16 mouse cellular contexts compared by ENCODE assay signal in genomic region chr1:193226724-193227522, GRCm38 (mm10). TPM values are rescaled to one million over a fixed set of nuclear protein-coding genes. Genes with fewer than 3 reads are reported as not detected.
DNase-seq lines count a peak whose midpoint lies in the region; ATAC-seq lines count a peak whose summit lies in the region.
"Had no signal": no experiment of that assay in that cellular context is flagged by ENCODE, and none has a peak within 500 bp of the region (broad histone marks: within the 10 kb centered on the region; RNA-seq: fewer than 3 reads in every experiment).

No protein-coding gene starts in this region.

- ATAC-seq in kidney, embryonic 16.5 days (ENCODE audit: low FRiP score, low TSS enrichment) = no peak
- peak; percentile 44 for ATAC-seq in megakaryocyte, adult 5-6 weeks (ENCODE audit: poor library complexity, severe bottlenecking)

- no peaks in the 10 kb centered on the region for H3K27me3 ChIP-seq in kidney, embryonic 16.5 days (ENCODE audit: insufficient read depth, low read length)
- H3K27me3 ChIP-seq: forebrain, embryonic 12.5 days; heart, embryonic 15.5 days had no signal

- H3K36me3 ChIP-seq in kidney, embryonic 16.5 days (ENCODE audit: insufficient read depth, low read length) = no peaks in the 10 kb centered on the region
- H3K36me3 ChIP-seq: forebrain, embryonic 12.5 days; heart, embryonic 15.5 days; midbrain, embryonic 10.5 days had no signal

- H3K9me3 ChIP-seq in kidney, embryonic 16.5 days (ENCODE audit: low read length) = no peaks in the 10 kb centered on the region
- H3K9me3 ChIP-seq: forebrain, embryonic 12.5 days; heart, embryonic 15.5 days; midbrain, embryonic 10.5 days had no signal

- peak overlapping the region; percentile 35; the same call in 1 of the 2 replicates for H3K27ac ChIP-seq in kidney, embryonic 16.5 days (ENCODE audit: low read length)
- H3K27ac ChIP-seq: forebrain, embryonic 12.5 days; heart, embryonic 15.5 days; hindbrain, embryonic 14.5 days; midbrain, embryonic 10.5 days had no signal

- peaks cover 23% of the 10 kb centered on the region for H3K4me1 ChIP-seq in kidney, embryonic 16.5 days (ENCODE audit: insufficient read depth, low read length)
- H3K4me1 ChIP-seq: heart, embryonic 15.5 days had no signal

- no peak for DNase-seq in kidney, adult 18-20 months
- DNase-seq in adipocyte (ENCODE audit: low spot score) = peak; percentile 22
- DNase-seq in forelimb bud, embryonic 11.5 days (ENCODE audit: low read depth, low spot score) = peak; percentile 49
- no peak for DNase-seq in urinary bladder, adult 2 months (ENCODE audit: low spot score)
- no peak for DNase-seq in cerebellum, postnatal 36 days
- DNase-seq: gastrocnemius, postnatal 14 days; left cerebral cortex, postnatal 4 days; lung, adult 2 months; thymus, adult 2 months had no signal

- H3K4me3 ChIP-seq in kidney, embryonic 16.5 days (ENCODE audit: low read length) = no peak overlapping the region
- H3K4me3 ChIP-seq: forebrain, embryonic 12.5 days; heart, embryonic 15.5 days; midbrain, embryonic 10.5 days had no signal

- no peak overlapping the region for H3K9ac ChIP-seq in kidney, embryonic 16.5 days (replicated peaks; ENCODE audit: low read length)
- H3K9ac ChIP-seq: forebrain, embryonic 12.5 days; heart, embryonic 15.5 days; hindbrain, embryonic 14.5 days had no signal

- no peak overlapping the region for H3K4me2 ChIP-seq in kidney, embryonic 16.5 days (replicated peaks; ENCODE audit: low read depth, low read length)
- H3K4me2 ChIP-seq: forebrain, embryonic 12.5 days; heart, embryonic 15.5 days; hindbrain, embryonic 14.5 days had no signal

- 25% methylated on average over 7 of the region's 7 CpGs for WGBS in kidney, embryonic 16.5 days

RNA-seq across cellular contexts. Expression of gene Lamb3, which starts 19.4 kb away (rescaled TPM):
- polyA plus RNA-seq in kidney, embryonic 16.5 days (2015; fragmentation: Nextera tagmentation; extraction: Ambion mirVana) = 1.2 and 2.3 TPM in 2 replicates
- 2.2 and 3.4 TPM in 2 replicates for total RNA-seq in megakaryocyte, adult 5-6 weeks (2015)
- 2.5 and 6.5 TPM in 2 replicates for total RNA-seq in megakaryocyte, adult 5-6 weeks (2017)
- 22.3 and 26.3 TPM in 2 replicates for polyA plus RNA-seq in urinary bladder, adult 2 months (2012; rRNA removed)

RNA-seq across cellular contexts. Expression of gene Traf3ip3, which starts 25.4 kb away (rescaled TPM):
- 2.0 and 2.1 TPM in 2 replicates for polyA plus RNA-seq in kidney, embryonic 16.5 days (2015; fragmentation: Nextera tagmentation; extraction: Ambion mirVana)
- total RNA-seq in megakaryocyte, adult 5-6 weeks (2015) = 86.6 and 94.4 TPM in 2 replicates
- total RNA-seq in megakaryocyte, adult 5-6 weeks (2017) = 141 and 142 TPM in 2 replicates
- polyA plus RNA-seq in urinary bladder, adult 2 months (2012; rRNA removed) = 2.2 and 2.9 TPM in 2 replicates

RNA-seq across cellular contexts. Expression of gene Hsd11b1, which starts 37.0 kb away (rescaled TPM):
- 2.6 and 4.6 TPM in 2 replicates for polyA plus RNA-seq in kidney, embryonic 16.5 days (2015; fragmentation: Nextera tagmentation; extraction: Ambion mirVana)
- total RNA-seq in megakaryocyte, adult 5-6 weeks (2015) = 77.6 and 78.5 TPM in 2 replicates
- 36.9 and 44.9 TPM in 2 replicates for total RNA-seq in megakaryocyte, adult 5-6 weeks (2017)
- 68.7 and 71.3 TPM in 2 replicates for polyA plus RNA-seq in urinary bladder, adult 2 months (2012; rRNA removed)
- polyA plus RNA-seq: forebrain, embryonic 12.5 days; hindbrain, embryonic 14.5 days; neural tube, embryonic 11.5 days had no signal

RNA-seq across cellular contexts. Expression of gene G0s2, which starts 46.1 kb away (rescaled TPM):
- 39.8 and 55.9 TPM in 2 replicates for polyA plus RNA-seq in kidney, embryonic 16.5 days (2015; fragmentation: Nextera tagmentation; extraction: Ambion mirVana)
- 31.0 and 35.4 TPM in 2 replicates for total RNA-seq in megakaryocyte, adult 5-6 weeks (2015)
- total RNA-seq in megakaryocyte, adult 5-6 weeks (2017) = 40.3 and 46.3 TPM in 2 replicates
- 86.5 and 115 TPM in 2 replicates for polyA plus RNA-seq in urinary bladder, adult 2 months (2012; rRNA removed)

RNA-seq across cellular contexts. Expression of gene A130010J15Rik, which starts 59.1 kb away (rescaled TPM):
- polyA plus RNA-seq in kidney, embryonic 16.5 days (2015; fragmentation: Nextera tagmentation; extraction: Ambion mirVana) = 16.1 and 17.1 TPM in 2 replicates
- 4.4 and 4.6 TPM in 2 replicates for total RNA-seq in megakaryocyte, adult 5-6 weeks (2015)
- total RNA-seq in megakaryocyte, adult 5-6 weeks (2017) = 4.6 and 5.2 TPM in 2 replicates
- 9.8 and 13.3 TPM in 2 replicates for polyA plus RNA-seq in urinary bladder, adult 2 months (2012; rRNA removed)

Comparison
In these comparisons a context has a peak if more than half of its experiments do, and no peak if none do; other contexts are left out.
1. DNase-seq: peak in adipocyte (single experiment) and forelimb bud, embryonic 11.5 days (single experiment); none in kidney, adult 18-20 months (single experiment), urinary bladder, adult 2 months (single experiment) and cerebellum, postnatal 36 days (0 of 2).
2. RNA of gene Hsd11b1, which starts 37.0 kb away (polyA plus RNA-seq): 68.7 to 71.3 TPM in urinary bladder, adult 2 months; 2.6 to 4.6 TPM in kidney, embryonic 16.5 days; every median in the first group is over 10 times any median in the second.